Mouse (Mus musculus) heart, adult 9 months (tissue): Measurements from ENCODE around the gene Banp.

Experiments used
- DNase-seq, 2 experiments: peaks; one replicate each; pipeline ENCODE4 v3.0.0; 2022; ENCODE audit warnings: low spot score in 2 of 2

Gene Banp

DNA sequence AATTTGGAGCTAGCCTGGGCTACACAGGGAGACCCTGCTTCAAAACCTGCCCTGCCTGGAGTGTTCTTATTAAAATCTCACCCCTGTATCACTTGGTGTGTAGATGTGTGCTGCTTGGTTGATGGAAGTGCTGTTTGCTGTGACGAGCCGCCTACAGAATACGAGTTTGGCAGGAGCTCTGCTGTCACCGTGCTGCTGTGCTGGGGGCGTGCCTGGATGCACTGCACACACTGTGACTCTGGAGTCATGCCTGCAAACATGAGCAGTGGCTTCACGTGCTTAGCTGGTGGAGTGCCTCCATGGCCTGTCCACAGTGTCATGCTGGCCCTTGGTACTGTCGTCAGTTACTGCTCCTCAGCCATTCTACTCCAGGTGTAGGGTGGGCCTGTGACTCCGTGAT, 109.4 kb downstream of the Banp start:
- no peak for DNase-seq

DNA sequence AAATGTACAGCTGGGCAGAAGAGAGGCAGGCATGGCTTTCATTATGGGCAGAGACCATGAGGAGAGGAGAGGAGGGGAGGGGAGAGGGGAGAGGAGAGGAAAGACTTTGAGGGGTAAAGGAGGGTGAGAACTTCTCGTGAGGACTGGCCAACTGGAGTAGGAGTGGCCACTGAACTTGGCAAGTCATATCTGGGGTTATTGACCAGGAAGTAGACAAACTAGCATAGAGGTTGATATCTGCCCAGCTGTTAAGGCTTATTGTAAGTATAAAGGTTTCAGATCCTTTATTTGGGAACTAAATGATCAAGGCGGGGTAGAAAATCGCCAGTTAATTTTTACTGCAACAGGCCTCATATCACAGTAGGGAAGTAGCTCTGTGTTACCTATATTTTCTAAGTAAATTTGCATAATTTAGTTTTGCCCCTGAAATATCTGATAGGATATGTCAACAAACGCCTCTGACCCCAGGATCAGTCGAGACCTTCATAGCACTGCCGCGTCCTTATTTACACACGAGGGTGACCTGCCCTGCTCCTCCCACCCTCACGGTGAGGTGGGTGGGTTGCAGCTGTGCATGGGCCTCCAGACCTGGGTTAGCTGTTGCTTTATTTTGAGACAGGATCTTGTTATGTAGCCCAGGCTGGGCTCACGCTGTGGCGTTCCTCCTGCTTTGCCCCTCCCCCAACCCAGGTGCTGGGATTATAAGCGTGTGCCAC, 113.1 kb downstream of the Banp start:
- DNase-seq = no peak

DNA sequence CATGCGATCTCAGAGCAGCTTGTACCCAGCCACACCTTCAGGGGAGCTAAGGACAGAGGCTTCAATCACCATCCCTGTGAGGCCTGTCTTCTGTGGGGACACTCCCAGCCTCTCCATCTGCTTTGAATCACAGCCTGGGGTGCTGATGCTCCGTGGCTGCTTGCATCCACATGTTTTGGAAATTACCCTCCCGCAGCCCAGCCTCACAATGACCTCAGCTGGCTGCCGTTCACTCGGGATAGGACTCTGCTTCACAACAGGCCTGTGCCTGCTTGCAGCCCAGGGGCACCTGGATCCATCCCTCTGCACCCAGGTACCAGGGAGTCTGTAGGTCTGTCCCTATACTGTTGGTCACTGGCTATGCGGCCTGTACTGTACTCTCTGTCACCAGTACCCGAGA, 114.8 kb downstream of the Banp start:
- DNase-seq = no peak

DNA sequence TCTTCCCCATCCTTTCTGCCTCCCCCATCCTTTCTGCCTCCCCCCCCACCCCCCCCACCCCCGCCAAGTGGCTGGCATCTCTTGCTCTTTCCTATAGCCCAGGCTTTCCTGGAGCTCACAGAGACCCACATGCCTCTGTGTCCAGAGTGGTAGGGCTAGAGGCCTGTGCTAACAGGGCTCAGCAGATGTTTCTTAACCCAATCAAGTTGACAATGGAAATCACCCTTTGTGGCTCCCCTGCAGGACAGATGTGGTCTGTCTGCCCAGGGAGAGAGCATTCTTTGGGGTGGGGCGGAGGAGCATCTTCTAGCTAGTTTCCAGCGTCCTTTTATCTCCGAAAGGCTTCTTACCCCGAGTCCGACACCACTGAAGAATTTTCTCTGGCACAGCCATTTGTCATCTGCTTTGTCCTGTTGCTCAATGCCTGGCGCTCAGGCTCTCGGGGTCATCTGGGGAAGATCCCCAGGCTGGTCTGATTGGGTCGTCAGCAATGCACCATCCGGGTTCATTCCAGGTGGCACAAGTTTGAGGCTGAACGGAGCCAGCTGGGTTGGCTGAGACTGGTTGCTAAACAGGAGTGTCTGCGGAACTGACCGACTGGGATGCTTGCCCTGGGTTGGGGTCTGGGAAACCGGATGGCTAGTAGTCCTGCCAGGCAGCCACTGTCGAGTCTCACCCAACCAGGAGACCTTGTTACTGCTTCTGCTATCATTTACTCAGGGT, 118.4 kb downstream of the Banp start:
- no peak for DNase-seq

DNA sequence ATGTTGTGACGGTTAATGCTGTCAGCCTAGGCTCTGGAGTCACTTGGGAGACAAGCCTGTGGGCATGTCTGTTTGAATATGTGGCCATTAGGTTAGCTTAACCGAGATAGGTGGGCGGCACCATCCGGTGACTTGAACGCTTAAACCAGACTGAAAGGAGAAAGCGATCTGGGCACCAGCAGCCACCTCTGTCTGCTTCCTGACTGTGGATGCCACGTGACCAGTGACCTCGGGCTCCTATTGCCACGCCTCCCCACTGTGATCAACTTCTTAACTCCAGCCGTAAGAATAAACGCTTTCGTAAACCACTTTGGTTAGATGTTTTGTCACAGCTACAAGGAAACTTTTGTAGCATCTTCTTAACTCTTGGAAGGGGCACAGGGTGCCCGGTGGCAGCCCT, 119.1 kb downstream of the Banp start:
- no peak for DNase-seq

DNA sequence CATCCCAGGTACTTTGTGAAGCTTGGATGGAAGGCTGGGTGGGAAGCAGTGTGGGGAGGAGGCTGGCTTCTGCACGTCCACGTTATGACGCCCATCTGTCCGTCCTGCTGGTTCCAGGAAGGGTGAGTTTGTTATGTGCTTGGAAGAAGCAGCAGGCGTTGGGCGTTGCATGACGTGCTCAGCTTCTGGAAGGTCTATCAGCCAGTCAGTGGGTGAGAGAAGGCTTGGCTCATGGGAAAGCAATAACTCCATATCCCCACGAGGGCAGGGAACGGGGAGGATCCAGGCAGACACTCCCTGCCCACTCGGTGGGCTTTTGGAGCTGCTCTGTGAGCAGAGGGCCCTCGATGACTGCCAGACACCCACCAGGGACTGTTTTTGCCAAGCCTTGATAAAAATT, 119.7 kb downstream of the Banp start:
- no peak for DNase-seq

DNA sequence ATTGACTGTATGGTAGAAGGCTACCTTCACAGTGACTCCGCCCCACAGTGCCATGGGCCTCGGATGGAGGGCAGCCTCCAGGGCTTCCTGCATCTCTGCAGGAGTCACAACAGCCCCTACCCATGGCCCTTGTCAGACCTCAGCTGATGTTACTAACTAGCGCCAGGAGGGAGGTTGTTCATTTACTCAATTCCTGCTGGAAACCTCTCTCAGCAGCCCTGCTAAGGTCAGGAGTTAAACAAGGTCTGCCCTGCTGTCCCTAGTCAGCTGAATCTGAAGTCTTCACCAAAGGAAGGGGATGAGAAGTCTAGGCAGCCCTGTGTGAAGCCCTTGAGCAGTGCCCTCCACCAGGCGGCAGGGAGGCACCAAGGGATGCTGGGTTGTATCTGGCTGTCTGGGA, 121.6 kb downstream of the Banp start:
- no peak for DNase-seq

DNA sequence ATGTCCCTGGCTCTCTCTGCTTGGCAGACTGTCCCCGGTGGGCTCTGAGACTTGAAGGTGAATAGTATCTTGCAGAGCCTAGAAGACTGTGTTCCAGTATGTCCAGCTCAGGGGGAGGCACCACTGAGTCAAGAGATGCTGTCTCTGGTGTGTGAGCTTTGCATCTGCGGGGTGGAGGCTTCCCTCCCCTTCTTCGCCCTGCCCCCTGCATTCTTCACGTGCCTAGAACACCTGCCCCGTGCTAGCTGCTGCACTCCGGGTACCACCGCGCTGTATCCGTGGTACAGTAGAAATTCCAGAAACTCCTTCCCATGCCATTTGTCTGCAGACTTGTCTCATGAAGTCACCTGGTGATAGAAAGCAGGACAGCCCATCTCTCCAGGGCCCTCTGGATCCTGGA, 124.4 kb downstream of the Banp start:
- DNase-seq = no peak

DNA sequence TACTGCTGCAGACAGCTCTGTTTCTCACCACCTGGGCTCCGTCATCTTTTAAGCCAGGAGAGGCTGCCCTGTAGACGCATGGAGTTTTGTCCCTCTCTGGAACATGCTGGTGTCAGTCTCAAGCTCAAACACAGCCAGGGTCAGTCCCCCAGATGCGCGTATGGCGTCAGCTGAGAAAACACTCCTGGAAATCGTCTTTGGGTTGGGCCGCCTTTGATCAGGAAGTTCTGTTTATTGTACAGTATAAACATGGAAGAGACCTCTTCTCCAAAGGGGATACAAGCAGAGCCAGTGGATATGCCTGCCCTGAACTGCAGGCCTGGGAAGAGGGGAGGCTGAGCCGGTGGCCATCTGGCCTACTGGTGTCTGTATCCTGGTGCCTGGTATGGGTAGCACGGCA, 124.9 kb downstream of the Banp start:
- no peak for DNase-seq

DNA sequence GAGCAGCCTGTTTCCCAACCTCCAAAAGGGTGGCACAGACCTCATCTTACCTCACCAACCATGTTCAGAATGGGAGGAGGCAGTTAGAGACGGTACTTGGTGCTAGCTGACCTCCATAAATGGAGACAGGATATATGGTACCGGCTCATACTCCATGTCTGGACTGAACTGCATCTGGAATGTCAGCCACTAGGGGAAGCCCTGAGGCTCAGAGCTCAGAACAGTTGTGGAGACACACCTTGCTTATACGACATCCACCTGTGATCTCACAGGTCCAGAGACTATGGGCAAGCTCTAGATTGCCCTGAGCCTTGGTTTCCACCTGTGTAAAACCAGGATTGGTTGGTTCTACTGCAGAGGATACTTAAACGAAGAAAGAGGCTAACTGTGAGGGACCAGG, 125.4 kb downstream of the Banp start:
- DNase-seq = no peak

DNA sequence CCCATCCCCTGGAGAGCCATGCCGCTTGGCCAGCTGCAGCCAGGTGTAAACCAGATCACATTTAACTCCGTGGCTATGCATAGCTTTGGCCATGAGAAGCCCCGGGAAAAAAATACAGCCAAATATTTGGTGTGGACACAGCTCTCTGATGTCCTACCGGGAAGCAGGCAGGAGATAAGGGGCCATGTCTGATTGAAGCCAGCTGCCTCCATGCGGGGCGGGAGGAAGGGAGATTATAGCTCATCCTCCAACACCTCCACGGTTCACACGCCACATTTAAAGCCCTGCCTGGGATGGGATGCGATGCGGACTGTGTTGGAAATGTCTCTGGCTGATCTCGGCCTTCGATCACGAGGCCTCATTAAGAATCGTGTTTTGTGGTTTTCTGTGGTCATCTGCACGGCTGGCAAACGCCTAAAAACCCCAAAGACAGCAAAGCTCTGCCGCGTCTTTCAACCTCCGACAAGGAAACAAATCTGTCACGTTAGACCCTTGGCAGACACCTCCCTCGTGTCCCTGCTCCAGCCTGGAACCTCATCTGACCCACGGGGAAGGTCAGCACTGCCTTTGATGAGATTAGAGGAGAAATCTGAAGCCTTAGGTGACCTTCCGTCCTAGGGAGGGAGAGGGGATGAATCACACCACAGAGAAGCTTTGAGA, 126.8 kb downstream of the Banp start:
- DNase-seq = no peak

DNA sequence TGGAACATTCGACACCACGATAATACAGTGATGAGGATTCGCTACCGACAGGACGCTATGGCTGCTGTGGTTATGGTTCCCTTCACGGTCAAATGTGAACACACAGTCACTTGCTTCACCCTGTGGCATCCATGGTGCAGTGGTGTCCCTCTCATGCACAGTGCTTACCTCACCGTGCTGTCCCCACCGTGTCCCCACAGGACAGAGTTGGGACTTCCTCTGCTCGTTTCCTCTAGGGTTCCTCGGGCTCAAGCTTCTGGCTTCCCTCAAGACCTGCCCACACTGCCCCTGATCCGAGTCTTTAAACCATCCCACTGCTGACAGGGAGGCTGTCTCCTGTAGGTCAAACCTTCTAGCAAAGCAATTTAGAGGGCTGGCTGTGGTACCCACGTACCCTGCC, 128.8 kb downstream of the Banp start:
- no peak for DNase-seq
